Mouse (Mus musculus) R1 (cell line): ENCODE measurements at regions not wholly inside any gene's neighbourhood (a gene's known extent, or its start where the extent isn't known, plus 50 kb on each side); places are given as distances from the start of the nearest gene placed in this dataset.

Experiments
- DNase-seq: peaks from one replicate; pipeline ENCODE4 v3.0.0-alpha.2; 2018; ENCODE audit warnings: low read depth, low spot score

DNA sequence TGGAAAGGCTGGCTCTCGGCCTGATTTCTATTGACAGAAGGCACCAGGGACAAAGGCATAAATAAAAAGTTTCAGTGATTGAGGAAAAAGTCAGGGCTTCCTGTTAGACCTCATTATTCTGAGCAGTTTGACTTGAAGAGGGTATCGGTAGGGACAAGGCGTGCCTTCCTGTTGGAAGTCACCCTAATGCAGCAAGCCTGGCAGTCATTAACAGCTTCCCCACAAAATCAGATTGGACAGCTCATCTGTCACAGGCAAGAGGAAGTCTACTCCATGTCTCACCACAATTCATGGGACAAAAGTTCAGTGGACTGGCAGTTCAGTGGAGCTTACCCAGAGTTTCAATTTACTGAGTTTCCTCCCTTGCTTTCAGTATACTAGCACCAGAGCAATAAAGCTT, 715.5 kb downstream of the Fam181b start:
- no peak for DNase-seq

DNA sequence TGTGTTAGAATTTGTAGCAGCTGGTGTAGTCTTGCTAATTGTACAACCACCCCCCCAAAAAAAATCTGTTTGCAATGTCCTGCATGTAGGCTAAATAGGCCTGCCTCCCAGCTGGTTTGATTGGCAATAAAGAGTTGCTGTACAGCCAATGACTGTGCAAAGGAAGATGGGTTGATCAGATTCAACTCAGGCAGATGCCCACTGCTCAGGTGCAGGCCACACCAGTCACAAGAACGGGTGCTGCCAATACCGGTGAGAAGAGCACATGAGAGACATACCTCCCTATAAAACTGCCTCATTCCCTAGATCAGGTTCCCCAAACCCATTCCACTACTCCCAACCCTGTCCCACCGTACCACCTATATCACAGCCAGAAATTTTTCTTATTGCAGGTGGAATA, 756.0 kb downstream of the Fam181b start:
- DNase-seq, result no peak

DNA sequence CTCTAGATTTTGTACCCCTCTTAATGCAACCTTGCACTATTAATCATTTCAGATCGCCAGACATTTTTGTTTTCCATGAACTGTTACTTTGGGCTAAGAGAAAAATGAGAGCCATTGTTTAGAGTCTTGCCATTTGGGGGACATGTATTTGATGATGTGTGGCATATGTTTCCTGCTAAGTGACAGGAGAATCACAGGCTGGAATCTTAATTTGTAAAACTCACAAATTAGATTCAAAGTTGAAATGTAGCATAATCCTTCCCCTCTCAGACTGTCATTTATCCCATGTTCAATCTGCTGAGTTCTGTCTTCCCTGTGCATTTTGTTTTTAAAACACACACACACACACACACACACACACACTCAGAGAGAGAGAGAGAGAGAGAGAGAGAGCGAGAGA, 756.5 kb downstream of the Fam181b start:
- DNase-seq, result no peak

DNA sequence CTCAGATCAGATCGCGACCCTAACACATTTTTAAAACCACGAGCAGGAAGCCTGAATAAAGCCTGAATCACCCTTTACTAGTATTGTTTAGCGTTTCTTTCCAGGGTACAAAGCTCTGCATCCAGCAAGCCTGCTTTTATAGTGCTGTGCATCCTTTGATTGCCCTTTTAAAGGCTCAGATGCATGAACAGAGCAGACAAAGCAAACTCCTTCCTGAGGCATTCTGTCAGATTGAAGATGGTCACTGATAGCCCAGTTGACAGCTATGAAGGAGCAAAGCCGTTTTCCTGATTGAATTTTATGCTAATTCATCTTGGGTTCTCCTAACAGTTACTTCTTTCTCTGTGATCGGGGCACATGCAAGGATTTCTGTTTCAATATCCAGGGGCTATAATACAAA, 775.4 kb downstream of the Fam181b start:
- DNase-seq, result no peak

DNA sequence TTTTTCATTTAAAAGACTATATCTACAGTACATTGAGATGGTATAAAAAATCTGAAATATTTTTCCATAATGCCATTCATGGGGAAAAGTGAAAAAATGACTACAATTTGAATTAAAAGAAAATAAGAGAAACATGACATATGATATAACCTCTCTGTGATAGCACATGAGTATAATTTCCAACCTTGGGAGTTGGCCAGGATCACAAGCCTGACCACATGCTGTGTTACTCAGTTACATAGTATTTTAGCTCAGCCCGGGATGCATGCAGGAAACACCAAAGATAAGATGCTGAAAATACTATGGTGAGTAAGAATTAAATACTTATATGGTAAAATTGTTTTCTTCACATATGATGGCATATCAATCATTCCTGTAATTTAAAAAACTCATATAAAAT, 814.0 kb downstream of the Fam181b start:
- no peak for DNase-seq

DNA sequence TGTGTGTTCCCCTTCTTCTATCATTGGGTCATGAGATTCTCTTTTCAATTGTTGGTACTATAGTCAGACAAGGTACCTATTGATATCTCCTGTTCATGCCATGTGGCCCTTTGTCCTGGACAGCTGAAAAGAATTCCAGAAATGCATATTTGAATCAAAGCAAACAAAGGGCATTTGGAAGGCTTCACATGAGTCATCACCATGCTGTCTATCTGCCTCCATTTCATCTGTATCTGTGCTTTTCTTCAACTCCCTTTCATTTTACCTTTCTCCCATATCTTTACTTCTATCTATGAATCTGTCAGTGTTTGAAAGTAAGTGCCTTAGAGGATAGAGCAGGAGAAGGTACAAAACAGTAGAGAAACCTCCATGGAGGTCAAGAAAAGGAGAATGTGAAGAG, 817.3 kb downstream of the Fam181b start:
- peak; percentile 1 for DNase-seq

DNA sequence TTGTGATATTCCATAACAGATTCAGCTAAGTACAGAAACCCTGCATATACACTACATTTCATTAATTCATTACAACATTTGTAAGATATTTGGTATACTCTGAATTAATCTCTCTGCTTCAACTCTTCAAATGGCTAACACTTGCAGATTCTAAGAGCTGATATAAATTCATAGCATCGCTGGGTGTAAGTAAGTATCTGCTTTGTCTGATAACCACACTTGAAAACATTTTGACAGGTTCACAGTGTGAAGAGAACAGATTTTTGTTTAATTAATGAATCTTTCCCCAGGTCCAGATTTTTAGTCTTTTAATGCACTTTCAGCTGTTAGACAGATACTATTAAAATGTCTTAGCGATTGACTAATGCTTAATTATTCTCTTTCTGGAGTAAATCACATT, 823.1 kb downstream of the Fam181b start:
- DNase-seq, result no peak

DNA sequence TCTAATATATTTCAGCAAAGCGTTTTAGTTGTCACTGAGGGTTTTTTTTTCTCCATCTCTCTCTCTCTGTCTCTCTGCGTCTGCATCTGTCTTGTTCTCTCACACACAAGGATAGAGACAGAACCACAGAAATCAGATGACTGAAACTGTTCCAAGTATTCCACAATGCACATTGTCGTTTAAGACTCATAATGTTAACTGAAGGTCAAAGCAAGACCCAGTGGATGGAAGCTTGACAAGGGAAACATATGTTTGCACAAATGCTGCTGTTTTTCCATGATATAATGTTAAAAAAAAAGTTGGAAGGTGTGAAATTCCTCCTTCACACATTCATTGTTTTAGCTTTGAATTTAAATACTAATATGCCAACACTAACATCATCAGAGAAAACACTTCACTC, 857.3 kb downstream of the Fam181b start:
- DNase-seq, result no peak

DNA sequence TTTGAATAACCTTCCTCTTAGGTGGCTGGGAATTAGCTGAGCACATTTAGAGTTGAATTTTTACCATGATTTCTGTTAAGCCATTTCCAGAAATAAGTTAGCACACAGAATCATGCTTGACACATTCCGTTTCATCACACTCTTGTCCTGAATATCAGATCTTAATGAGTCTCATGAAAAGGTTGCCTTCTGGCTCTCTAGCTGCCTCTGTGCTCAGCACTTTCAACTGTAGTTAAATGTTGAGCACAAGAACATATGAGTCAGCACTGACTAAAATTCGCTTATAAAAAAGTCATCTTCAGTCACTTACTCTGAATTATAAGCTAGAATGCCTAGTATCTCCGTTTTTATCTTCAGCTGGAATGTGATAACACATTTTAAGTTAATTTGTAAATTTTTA, 902.4 kb downstream of the Fam181b start:
- DNase-seq, result no peak

DNA sequence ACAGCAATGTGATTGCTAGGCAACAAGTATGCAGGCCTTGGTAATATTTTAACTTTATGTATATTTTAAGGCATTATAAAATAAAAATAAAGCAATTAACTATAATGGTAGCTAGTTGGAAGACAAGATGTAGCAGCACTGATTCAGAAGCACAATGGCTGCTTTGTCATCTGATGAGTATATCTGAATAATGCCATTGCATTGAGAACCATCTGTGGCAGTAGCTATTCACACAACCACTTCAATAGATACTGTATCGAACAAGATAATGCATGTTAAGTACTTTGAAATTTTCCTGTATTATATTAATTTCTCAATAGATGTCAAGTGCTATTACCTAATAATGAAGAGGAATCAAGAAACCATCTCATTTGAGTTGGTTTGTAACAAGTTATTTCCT, 923.1 kb downstream of the Fam181b start:
- no peak for DNase-seq

DNA sequence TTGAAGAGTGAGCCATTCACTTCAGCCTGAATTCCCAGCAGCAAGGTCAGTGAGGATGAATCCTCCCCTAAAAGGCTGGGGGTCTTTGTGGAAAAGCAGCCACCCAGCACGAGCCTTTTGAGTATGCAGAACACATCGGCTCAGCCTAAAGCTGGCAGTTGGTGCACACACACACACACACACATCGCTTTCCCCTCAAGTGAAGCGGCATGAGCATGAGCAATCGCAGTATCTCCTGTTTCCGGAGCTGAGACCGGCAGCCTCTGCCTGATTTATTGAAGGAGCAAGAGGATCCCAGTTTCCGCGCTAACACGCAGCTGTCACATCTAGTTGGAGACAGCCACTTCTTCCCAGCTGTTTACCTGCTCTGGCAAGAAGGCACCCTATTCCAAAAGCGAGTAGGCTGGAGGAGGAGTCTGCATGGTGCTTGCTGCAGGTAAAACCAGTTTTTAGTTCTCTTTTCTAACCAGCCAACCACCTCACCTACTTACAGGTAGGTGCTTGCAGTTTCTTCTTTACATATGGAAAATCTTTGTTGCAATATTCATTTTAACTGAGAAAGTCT, 962.9 kb downstream of the Fam181b start:
- DNase-seq, result peak; percentile 1

DNA sequence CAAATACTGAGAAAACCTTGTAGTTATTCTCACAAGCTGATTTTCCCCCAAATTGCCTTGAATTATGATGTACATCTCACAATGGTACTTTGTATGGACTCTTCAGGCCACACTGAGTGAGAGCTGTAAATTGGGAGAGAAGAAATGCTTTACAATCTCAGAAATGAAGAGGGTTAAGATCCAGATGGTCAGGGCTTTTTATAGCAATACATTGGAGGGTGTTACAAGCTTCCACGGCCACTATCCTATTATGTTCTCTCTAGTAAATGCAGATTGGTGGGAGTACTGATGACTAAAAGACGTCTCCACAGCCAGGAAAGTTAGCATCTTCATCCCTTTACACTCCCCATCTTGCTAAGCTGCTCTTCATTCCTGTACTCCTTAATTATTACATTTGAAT, 965.8 kb downstream of the Fam181b start:
- no peak for DNase-seq

DNA sequence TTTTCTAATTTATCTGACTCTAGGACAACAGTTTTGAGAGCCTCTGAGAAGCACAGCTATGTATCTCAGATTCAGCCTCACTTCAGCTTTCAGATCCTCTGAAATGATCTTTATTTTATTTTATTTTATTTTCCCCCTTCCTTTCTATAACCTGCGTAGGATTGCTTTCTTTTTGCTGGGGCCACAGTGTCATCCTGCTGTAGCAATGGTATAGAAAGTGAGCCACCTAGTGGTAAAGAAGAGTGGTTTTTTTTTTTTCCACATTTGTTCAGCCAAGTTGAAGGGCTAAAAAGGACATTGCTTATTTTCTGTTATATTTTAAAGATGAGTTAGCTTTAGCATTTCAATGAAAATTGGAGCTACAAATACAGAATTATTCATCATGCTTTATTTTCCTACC, 966.4 kb downstream of the Fam181b start:
- peak; percentile 11 for DNase-seq

DNA sequence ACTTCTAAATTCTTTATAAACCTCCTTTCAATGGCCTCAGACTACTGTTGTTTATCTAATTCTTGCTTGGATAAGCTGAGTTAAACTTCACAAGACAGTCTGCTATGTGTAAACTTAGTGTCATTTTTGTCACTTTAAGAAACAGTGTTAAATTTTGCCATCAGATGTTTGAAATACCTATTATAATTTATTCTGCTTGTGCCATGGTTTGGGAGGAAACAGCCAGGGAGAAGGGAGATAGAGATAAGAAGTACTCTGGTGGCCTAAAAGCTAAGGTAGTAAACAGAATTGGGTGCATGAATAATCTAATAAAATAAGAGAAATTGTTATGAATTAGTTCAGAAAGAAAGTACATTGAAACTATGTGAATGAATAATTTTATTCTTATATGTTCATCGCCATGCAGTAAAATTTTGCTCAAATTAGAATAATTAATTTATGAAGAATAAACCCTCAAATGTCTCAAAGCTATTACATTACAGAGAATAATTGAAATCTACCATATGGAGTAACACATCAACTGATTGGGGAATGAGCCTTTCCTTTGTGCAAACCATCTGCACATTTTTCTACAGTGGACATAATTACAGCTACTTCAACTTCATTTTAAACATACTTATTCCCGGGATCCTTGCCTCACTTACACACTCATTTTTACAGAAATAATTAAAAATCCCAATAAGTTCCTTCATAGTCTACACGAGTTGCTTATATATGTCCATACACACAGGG, 982.3 kb downstream of the Fam181b start:
- DNase-seq, result no peak
